Mouse (Mus musculus): ENCODE data around the gene Timm8a2. TPM values are rescaled to one million over a fixed set of nuclear protein-coding genes. Genes with fewer than 3 reads are reported as not detected.

Timm8a2 gene
- total RNA-seq (2018; cell fraction: chromatin; rRNA removed), result 1 to 10 TPM in 2 of 26 experiments, under 1 TPM in 1, not detected in 23; 0.75 to 1.3 (median 1.1) TPM
- not detected for total RNA-seq (2018; cell fraction: cytosol; rRNA removed)
- 1 to 10 TPM in 3 of 26 experiments, under 1 TPM in 5, not detected in 18; 0.61 to 2.4 (median 0.92) TPM for total RNA-seq (2018; cell fraction: nucleus; rRNA removed)
- polyA plus RNA-seq (2018), result not detected in 3 replicates

DNA sequence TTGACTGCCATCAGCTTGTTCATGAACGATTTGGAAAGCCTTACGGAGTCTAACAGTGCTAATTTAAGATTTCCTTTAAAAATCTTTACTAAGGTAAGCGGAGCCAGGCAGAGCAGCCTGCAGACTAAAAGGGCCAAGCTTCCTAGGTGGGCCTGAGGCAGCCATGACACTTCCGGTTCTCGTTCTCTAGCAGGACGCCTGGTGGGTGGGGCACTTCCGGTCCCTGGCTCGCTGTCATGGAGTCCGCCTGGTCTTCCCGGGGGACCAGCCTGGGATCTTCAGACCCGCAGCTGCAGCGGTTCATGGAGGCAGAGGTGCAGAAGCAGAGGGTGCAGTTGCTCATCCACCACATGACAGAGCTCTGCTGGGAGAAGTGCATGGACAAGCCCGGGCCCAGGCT, at the start of gene Timm8a2:
Gene Timm8a2, plus strand, starts transcription at position 224 of the 400 bp plus-strand sequence.
- WGBS (ENCODE audit: missing documents), result 96% methylated on average over 13 of the region's 13 CpGs
- no peak within 1 kb of the TSS for H3K4me3 ChIP-seq (ENCODE audit: inconsistent target)
- no peaks in the 10 kb centered on the region for H3K36me3 ChIP-seq (ENCODE audit: inconsistent target)

DNA sequence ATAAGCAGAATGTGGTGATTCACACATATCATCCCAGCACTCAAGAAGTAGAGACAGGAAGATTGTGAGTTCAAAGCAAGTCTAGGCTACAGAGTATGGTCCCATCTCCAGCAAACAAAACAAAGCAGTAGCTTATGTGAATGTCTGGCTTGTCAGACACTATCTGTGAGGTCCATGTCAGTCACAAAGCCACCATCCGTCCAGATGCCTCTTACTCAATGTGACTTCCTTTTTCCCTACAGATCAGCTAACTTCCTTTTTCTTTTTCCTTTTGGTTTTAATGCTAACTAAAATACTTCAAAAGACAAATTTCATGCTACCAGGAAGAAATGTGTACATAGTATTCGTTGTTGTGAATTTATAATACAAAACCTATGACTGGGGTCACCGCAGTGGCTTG, 49.0 kb upstream of the Timm8a2 start:
- no peaks in the 10 kb centered on the region; the same call in 1 of the 2 replicates for H3K79me2 ChIP-seq (ENCODE audit: inconsistent target)
- H3K36me3 ChIP-seq (ENCODE audit: inconsistent target), result no peaks in the 10 kb centered on the region
- H3K4me3 ChIP-seq (ENCODE audit: inconsistent target), result no peak overlapping the region
- WGBS (ENCODE audit: missing documents), result 8% methylated on average over 3 of the region's 3 CpGs
- peak overlapping the region; percentile 91 for H3K27ac ChIP-seq

More for the DNA sequence above, at the start of gene Timm8a2:
- Histone ChIP-seq H3K79me2 (ENCODE audit: inconsistent target) (no peaks in the 10 kb centered on the region), H3K27ac (no peak within 1 kb of the TSS)

DNA sequence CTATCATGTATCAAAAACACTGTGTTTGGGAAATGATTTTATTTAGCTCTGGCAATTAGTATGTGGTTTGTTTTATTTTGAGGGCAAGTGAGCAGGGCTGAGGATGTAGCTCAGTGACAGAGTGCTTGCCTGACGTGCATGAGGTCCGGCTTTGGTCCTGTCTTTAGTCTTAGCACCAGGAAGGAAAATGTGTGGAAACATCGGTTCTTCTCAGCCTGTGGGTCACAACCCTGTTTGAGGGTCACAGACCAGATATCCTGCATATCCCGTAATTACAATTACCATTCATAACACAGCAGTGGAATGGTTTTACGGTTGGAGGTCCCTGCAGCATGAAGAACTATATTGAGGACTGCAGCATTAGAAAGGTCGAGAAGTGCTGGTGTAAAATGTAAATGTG, 48.4 kb upstream of the Timm8a2 start:
- 70% methylated on average over 6 of the region's 6 CpGs for whole genome bisulfite sequencing (ENCODE audit: missing documents)
- Histone ChIP-seq H3K79me2 (ENCODE audit: inconsistent target) (no peaks in the 10 kb centered on the region; the same call in 1 of the 2 replicates), H3K4me3 (ENCODE audit: inconsistent target) (no peak overlapping the region), H3K36me3 (ENCODE audit: inconsistent target) (no peaks in the 10 kb centered on the region), H3K27ac (peak overlapping the region; percentile 91)

DNA sequence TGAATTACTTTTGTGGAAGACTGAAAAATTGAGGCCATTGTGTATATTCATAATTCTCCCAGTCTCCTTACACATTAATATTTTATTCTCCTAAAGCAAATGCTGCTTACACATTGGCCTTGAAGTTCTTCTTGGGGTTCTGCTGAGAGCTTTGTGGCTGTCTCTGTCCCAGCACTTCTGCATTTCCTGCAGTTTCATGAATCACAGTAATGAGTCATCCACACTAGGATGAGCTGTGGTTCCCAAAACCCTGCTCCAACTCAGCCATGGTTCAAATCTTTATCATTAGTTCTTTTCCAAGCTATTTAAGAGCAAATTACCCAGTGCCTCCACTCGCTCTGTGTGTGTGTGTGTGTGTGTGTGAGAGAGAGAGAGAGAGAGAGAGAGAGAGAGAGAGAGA, 47.2 kb upstream of the Timm8a2 start:
- WGBS (ENCODE audit: missing documents), result no CpG with 5 or more reads among the region's 1 CpGs
- Histone ChIP-seq H3K27ac (peak overlapping the region; percentile 91), H3K79me2 (ENCODE audit: inconsistent target) (no peaks in the 10 kb centered on the region; the same call in 1 of the 2 replicates), H3K4me3 (ENCODE audit: inconsistent target) (no peak overlapping the region), H3K36me3 (ENCODE audit: inconsistent target) (no peaks in the 10 kb centered on the region)

DNA sequence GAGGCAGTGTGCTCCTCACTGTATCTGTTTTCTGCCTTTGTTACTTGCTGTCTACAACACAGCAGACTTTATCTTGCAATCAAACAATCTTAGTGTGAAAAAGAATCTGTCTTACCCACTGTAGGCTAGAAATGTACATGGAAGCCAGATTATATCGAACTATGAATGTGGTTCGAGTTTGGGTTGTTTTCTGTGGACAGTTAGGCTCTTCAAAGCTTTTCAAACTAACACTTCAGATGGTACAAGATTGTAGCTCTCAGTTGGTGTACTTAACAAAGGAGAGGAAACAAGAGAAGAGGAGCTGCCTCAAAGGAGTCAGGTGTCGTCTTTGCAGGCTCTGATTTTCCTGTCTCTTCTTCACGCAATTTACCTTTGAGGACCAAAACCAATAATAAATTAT, 46.8 kb upstream of the Timm8a2 start:
- Histone ChIP-seq H3K27ac (peak overlapping the region; percentile 91), H3K4me3 (ENCODE audit: inconsistent target) (no peak overlapping the region), H3K36me3 (ENCODE audit: inconsistent target) (no peaks in the 10 kb centered on the region), H3K79me2 (ENCODE audit: inconsistent target) (no peaks in the 10 kb centered on the region; the same call in 1 of the 2 replicates)
- WGBS (ENCODE audit: missing documents), result 86% methylated on average over 4 of the region's 4 CpGs

DNA sequence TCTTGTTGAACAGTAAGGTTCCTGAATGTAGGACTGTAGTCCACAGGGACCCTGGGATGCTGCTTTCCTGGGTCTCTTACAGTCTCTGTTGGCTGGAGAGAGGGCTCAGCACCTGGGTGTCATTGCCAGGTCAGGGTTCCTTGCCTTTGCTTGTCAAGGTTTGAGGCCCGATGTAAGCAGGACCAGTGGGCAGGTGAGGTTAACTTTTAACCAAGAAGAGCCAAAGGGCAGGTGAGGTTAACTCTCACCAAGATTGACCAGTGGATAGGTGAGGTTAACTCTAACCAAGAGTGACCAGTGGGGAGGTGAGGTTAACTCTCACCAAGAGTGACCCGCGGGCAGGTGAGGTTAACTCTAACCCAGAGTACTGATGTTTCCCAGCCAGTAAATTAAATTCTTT, 45.1 kb upstream of the Timm8a2 start:
- no peak overlapping the region for H3K4me3 ChIP-seq (ENCODE audit: inconsistent target)
- H3K79me2 ChIP-seq (ENCODE audit: inconsistent target), result no peaks in the 10 kb centered on the region; the same call in 1 of the 2 replicates
- peak overlapping the region; percentile 91; the same call in 1 of the 2 replicates for H3K27ac ChIP-seq
- 93% methylated on average over 3 of the region's 3 CpGs for WGBS (ENCODE audit: missing documents)
- no peaks in the 10 kb centered on the region for H3K36me3 ChIP-seq (ENCODE audit: inconsistent target)

DNA sequence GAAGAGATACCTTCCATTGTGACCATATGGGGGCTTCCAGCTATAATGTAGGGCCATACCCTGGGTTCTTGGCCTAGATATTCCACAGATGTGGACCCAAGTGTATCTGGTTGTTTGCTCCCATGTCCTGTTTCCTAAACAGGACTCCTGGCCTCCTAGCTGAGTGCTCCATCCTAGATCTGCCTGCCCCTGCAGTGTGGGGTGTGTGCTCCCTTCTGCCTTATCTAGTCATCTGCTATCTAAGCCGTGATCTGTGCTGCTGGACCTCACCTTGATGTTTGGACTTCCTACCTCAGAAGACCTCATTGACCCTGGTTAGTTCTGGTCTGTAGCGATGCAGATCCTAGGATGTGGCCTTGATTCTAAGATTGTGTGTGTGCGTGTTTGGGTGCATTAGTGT, 44.6 kb upstream of the Timm8a2 start:
- no peak overlapping the region for H3K4me3 ChIP-seq (ENCODE audit: inconsistent target)
- 100% methylated on average over 3 of the region's 3 CpGs for WGBS (ENCODE audit: missing documents)
- H3K79me2 ChIP-seq (ENCODE audit: inconsistent target), result no peaks in the 10 kb centered on the region; the same call in 1 of the 2 replicates
- no peaks in the 10 kb centered on the region for H3K36me3 ChIP-seq (ENCODE audit: inconsistent target)
- no peak overlapping the region for H3K27ac ChIP-seq

DNA sequence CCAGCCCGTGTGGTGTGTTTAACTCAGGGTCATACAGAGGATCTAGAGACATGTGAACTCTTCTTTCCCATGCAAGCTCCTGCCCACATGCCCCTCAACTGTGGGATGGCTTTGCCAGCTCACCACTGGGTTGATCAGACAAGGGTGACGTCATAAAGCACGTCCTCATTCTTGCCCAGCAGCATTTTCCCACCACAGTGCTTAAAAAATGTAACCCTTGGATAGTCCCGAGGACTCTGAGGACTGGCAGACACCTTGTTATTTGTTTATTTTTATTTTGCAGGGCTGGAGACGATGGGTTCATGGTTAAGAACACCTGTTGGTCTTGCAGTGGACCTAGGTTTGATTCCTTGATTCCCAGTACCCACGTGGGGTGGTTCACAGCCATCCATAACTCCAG, 43.6 kb upstream of the Timm8a2 start:
- H3K79me2 ChIP-seq (ENCODE audit: inconsistent target), result no peaks in the 10 kb centered on the region; the same call in 1 of the 2 replicates
- no peaks in the 10 kb centered on the region for H3K36me3 ChIP-seq (ENCODE audit: inconsistent target)
- H3K27ac ChIP-seq, result 0 out of 2 replicates have a peak overlapping the region, but pooled peaks have one; percentile 1
- WGBS (ENCODE audit: missing documents), result 92% methylated on average over 6 of the region's 6 CpGs
- no peak overlapping the region for H3K4me3 ChIP-seq (ENCODE audit: inconsistent target)

DNA sequence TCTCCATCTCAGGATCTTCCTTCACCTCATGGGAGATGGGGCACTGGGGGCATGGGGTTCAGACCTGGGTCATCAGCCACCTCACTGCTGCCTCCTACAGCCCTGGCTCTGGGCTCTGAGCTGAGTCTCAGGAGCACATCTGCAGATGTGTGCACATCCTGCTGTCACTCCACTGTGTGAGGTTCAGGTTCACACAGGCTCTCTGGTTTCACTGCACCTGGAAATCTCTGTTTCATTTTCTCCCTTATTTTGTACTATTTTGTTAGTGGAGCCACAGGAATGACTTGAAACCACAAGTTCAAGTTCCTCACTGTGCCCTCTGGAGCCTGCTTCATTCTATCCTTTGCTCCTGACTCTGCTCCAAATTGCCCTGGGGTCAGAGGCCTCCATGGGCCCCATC, 42.6 kb upstream of the Timm8a2 start:
- Histone ChIP-seq H3K79me2 (ENCODE audit: inconsistent target) (no peaks in the 10 kb centered on the region; the same call in 1 of the 2 replicates), H3K36me3 (ENCODE audit: inconsistent target) (no peaks in the 10 kb centered on the region), H3K4me3 (ENCODE audit: inconsistent target) (no peak overlapping the region), H3K27ac (peak overlapping the region; percentile 49)

DNA sequence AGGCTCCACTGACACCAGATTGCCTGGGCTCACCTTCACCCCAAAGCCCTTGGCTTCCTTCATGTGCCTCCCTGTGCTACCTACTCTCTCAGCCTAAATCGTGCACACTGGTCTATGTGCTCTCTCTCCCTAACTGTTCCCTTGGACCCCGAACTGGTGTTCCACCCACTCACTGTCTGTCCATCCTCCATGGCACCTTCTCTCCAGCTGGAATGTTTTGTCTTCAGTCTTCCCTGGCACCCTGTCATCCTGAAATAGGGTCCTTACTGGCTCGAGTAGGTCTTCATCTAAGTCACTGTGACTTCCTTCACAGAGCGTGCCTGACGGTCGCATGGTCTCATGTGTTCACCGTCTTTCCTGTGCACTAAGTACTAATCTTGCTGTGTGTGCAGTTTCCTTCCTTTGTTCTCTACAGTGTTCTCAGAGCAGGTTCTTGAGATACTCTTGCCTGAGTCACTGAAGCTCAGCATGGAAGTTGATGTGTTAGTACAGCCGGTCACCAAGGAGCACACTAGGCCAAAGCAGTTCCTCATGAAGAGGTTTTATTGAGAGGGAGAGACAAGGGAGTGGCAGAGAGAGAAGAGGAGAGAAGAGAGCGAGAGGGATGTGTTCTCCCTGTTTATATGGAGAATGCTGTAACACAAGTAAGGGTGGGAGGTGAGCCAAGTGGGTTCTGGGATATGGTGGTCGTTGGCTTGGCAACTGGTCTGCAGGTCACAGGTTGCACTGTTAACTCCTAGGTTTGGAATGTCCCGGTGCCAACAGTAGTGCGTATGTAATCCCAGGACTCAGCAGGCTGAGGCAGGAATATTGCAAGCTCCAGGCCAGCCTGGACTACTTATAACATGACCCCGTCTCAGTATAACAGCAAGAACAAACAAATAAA, 41.8 kb upstream of the Timm8a2 start:
- 63% methylated on average over 13 of the region's 13 CpGs for WGBS (ENCODE audit: missing documents)
- Histone ChIP-seq H3K27ac (peak overlapping the region; percentile 49), H3K36me3 (ENCODE audit: inconsistent target) (no peaks in the 10 kb centered on the region), H3K79me2 (ENCODE audit: inconsistent target) (no peaks in the 10 kb centered on the region; the same call in 1 of the 2 replicates), H3K4me3 (ENCODE audit: inconsistent target) (no peak overlapping the region)

DNA sequence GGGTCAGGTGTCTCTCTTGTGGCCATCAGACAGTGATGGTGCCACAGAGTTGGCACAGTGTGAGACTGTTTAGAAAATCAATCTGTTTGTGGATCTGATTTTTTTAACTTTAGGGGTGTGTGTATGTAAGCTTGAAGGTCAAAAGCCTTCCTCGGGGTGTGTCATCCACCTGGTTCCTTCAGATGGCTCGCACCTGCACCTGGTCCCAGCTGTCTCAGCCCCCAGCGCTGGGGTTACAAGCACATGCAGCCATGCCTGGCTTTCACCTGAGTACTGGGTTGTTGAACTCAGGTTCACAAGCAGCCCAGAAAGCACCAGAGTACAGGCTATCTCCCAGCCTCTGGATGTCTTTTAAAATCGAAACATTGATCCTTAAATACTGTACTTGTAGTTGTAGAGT, 40.9 kb upstream of the Timm8a2 start:
- Histone ChIP-seq H3K36me3 (ENCODE audit: inconsistent target) (no peaks in the 10 kb centered on the region), H3K4me3 (ENCODE audit: inconsistent target) (no peak overlapping the region), H3K79me2 (ENCODE audit: inconsistent target) (no peaks in the 10 kb centered on the region; the same call in 1 of the 2 replicates), H3K27ac (no peak overlapping the region; the same call in 1 of the 2 replicates)
- 96% methylated on average over 4 of the region's 4 CpGs for WGBS (ENCODE audit: missing documents)

DNA sequence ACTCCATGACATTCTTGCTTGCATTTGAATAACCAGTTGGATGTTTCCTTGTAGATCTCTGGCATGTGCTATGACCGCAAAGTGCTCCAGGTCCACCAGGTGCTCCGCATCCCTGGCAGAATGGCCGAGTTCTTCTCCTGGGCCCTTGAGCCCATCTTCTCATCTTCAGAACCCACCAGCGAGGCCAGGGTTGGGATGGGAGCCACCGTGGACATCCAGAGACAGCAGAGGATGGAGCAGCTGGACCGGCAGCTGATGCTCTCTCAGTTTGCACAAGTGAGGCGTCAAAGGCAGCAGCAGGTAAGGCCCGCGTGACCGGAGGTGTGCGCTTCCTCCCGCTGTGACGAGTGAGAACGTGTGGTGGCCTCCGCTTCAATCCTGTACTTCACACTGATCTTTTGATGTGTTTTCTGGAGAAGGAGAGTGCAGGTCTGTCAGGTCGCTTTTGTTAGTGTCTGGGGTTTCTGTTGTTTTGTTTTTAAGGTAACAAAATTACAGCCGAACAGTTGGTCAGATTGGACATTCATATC, 40.2 kb upstream of the Timm8a2 start:
- peak overlapping the region; percentile 57 for H3K27ac ChIP-seq
- no peaks in the 10 kb centered on the region for H3K36me3 ChIP-seq (ENCODE audit: inconsistent target)
- 87% methylated on average over 17 of the region's 17 CpGs for WGBS (ENCODE audit: missing documents)
- no peaks in the 10 kb centered on the region; the same call in 1 of the 2 replicates for H3K79me2 ChIP-seq (ENCODE audit: inconsistent target)
- no peak overlapping the region for H3K4me3 ChIP-seq (ENCODE audit: inconsistent target)

DNA sequence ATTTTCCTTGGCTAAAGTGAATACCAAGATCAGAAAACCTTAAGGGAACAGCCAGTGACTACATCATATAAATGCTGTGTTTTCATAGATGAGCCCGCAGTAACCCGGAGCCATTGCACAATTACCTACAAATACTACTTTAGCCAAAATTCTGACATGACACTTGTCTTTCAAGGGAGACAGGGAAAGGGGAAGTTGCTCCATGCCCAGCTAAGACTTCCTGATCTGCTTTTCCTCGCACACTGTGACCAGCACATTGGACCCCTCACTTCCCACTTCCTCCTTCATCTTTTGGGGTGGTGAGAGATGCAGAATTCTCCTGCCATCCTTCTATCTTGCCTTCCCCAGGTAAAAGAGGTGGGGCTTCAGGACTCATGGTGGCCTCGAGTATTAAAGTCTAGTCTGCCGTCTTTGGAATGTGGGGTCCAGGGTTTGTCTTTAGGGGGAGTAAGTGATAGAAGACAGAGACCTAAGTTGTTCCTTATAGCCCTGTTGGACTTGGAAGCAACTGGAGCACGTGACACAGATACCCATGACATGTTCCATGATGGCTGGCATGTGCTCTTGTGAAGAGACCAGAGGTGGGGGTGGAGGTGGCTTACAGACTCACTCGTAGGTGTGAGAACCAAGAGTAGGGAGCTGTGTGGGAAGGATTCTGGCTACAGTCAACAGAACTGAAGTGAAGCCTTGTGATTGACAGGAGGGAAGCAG, 39.5 kb upstream of the Timm8a2 start:
- Histone ChIP-seq H3K27ac (peak overlapping the region; percentile 57), H3K79me2 (ENCODE audit: inconsistent target) (no peaks in the 10 kb centered on the region; the same call in 1 of the 2 replicates), H3K4me3 (ENCODE audit: inconsistent target) (no peak overlapping the region), H3K36me3 (ENCODE audit: inconsistent target) (no peaks in the 10 kb centered on the region)
- 47% methylated on average over 7 of the region's 7 CpGs for WGBS (ENCODE audit: missing documents)

DNA sequence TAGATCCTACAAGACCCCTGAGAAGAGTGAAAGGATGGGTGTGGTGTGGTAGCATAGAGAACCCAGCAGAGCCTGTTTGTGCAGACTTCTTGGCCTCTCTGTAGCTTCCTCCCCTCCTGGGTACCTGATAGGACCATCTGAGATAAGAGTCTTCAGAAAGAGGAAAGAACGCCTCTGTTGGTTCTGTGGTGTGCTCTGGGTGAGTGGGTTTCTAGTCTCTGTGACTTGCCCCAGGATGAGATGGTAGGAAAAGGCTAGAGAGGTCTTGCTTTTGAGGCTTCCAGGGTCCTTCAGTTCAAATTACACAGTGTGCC, 39.0 kb upstream of the Timm8a2 start:
- H3K79me2 ChIP-seq (ENCODE audit: inconsistent target), result no peaks in the 10 kb centered on the region; the same call in 1 of the 2 replicates
- no peak overlapping the region for H3K4me3 ChIP-seq (ENCODE audit: inconsistent target)
- WGBS (ENCODE audit: missing documents), result 89% methylated on average over 1 of the region's 1 CpGs
- H3K27ac ChIP-seq, result peak overlapping the region; percentile 57
- no peaks in the 10 kb centered on the region for H3K36me3 ChIP-seq (ENCODE audit: inconsistent target)

Measured in macrophage (primary cell).